Comparison of ENCODE assay signal across 23 mouse cellular contexts in the genomic region with DNA sequence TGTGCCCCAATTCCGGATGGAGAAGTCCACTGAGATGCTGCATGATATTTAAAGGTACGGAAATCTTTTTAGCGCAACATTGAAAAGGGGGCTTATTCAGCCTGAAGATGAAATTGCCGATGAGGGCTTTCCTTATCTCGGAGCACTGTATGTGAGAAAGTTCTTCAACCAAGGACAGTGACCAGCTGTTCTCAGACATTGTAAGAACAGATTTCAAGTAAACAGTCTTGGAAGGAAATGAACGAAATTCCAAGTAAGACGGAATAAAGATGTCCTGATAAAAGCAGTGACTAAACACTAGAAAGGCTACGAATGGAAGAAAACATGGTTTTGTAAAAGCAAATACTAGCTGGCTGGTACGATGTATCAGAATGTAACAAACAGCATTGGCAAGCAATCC.
"Had no signal": no experiment of that assay in that cellular context is flagged by ENCODE, and none has a peak within 500 bp of the region (broad histone marks: within the 10 kb centered on the region; RNA-seq: fewer than 3 reads in every experiment).

No protein-coding gene starts in this region.

- H3K27ac ChIP-seq: heart, adult 2 months; heart, embryonic 13.5 days; heart, embryonic 15.5 days; hindbrain, embryonic 13.5 days; hindbrain, embryonic 15.5 days; hindbrain, postnatal 0 days; limb, embryonic 13.5 days; limb, embryonic 15.5 days had no signal

- ATAC-seq: forebrain, postnatal 0 days; hindbrain, postnatal 0 days; intestine, embryonic 16.5 days had no signal

- H3K9ac ChIP-seq: forebrain, postnatal 0 days; heart, embryonic 13.5 days; heart, embryonic 15.5 days; hindbrain, embryonic 13.5 days; hindbrain, embryonic 15.5 days; limb, embryonic 13.5 days; limb, embryonic 15.5 days had no signal

- H3K36me3 ChIP-seq: heart, embryonic 13.5 days; heart, embryonic 15.5 days; hindbrain, embryonic 13.5 days; hindbrain, embryonic 15.5 days; limb, embryonic 13.5 days; limb, embryonic 15.5 days had no signal

- H3K27me3 ChIP-seq: heart, embryonic 13.5 days; heart, embryonic 15.5 days; hindbrain, embryonic 13.5 days; hindbrain, embryonic 15.5 days; limb, embryonic 13.5 days; limb, embryonic 15.5 days had no signal

- H3K4me1 ChIP-seq: heart, embryonic 15.5 days; hindbrain, embryonic 13.5 days; hindbrain, embryonic 15.5 days; limb, embryonic 13.5 days; limb, embryonic 15.5 days had no signal

- DNase-seq: forebrain, postnatal 0 days; gastrocnemius, postnatal 14 days; gastrocnemius, postnatal 36 days; heart, adult 11 months; heart, adult 2 months; heart, postnatal 14 days; heart, postnatal 36 days; kidney, adult 18-20 months; kidney, adult 8-10 months; kidney, postnatal 14 days; kidney, postnatal 36 days; layer of hippocampus, adult 9-11 months; layer of hippocampus, postnatal 36 days; left cerebral cortex, postnatal 4 days had no signal

- H3K9me3 ChIP-seq: heart, embryonic 13.5 days; heart, embryonic 15.5 days; hindbrain, embryonic 13.5 days; hindbrain, embryonic 15.5 days; limb, embryonic 13.5 days; limb, embryonic 15.5 days had no signal

- H3K4me3 ChIP-seq: heart, adult 2 months; heart, embryonic 13.5 days; heart, embryonic 15.5 days; hindbrain, embryonic 13.5 days; hindbrain, embryonic 15.5 days; limb, embryonic 13.5 days; limb, embryonic 15.5 days had no signal

- H3K4me2 ChIP-seq: heart, embryonic 11.5 days; heart, embryonic 13.5 days; heart, embryonic 15.5 days; hindbrain, embryonic 13.5 days; hindbrain, embryonic 15.5 days; limb, embryonic 13.5 days; limb, embryonic 15.5 days had no signal
